Mouse (Mus musculus) urinary bladder, postnatal 25 days (tissue): ENCODE measurements at regions not wholly inside any gene's neighbourhood (a gene's known extent, or its start where the extent isn't known, plus 50 kb on each side); places are given as distances from the start of the nearest gene placed in this dataset.

Source experiments
- DNase-seq: peaks from one replicate; pipeline ENCODE4 v3.0.0; 2022; ENCODE audit warnings: low spot score

DNA sequence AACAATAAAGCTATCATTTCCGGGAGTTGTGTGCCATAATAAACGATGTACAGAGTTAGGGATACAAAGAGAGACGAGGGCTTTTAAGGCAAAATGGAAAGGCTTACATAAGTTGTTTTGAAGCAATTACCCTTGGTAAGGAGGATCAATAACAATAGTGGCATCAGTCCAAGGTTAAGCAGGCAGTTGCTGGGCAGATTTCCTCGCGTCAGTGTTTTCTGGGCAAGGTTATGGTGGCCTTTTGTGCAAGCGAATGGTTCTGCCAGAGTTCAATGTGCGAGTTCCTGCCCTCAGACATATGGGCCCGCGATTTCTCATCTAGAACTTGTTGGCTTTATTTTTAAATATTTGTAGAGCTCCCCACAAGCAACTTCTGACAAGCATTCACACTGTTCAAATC lies 597.7 kb downstream of the Gm19410 start:
- DNase-seq = no peak

DNA sequence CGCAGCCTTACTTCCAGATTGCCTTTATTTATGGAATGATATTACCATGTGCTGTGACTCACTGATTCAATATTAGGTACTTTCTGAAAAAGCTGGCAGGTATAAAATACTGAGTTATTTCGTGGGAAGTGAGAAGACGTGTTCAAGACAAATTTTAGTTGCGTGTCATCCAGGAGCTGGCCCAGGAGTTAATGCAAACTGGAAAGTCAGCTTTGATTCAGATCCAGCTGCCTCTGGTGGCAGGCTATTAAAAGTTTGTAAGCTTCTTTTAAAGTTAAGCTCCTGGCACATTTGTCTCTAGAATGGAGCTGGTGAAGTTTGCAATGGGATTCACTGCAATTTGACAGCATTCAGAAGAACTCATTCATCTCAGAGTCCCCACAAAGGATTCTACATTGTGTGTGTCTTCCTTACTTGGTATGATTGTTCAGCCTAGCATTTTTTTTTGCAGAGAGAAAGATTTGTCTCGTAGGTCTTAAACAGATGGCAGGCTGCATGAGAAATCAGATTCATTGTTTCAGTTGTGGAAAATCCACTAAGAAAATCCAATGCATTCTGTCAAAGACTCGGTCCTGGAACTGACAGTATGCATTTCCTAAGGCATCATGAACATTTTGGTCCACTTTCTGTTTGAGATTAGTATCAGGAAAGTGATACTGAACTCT lies 599.1 kb downstream of the Gm19410 start:
- DNase-seq = no peak

DNA sequence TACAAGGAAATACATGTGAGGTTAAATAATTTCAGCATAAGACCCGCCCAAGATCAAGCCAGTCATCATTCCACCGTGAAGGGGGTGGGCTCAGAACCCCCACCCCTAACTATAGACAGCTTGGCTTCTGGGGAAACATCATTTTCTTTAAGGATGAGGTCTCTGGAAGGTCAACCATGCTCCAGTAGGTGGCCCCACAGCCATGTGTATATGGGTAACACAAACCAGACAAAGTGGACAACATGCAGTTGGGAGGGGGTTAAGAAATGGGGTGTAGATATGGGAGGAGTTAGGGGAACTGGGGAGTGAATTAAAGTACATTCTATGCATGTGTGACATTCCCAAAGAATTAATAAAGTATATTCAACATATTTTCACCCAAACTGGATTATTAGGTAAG lies 600.4 kb downstream of the Gm19410 start:
- no peak for DNase-seq

DNA sequence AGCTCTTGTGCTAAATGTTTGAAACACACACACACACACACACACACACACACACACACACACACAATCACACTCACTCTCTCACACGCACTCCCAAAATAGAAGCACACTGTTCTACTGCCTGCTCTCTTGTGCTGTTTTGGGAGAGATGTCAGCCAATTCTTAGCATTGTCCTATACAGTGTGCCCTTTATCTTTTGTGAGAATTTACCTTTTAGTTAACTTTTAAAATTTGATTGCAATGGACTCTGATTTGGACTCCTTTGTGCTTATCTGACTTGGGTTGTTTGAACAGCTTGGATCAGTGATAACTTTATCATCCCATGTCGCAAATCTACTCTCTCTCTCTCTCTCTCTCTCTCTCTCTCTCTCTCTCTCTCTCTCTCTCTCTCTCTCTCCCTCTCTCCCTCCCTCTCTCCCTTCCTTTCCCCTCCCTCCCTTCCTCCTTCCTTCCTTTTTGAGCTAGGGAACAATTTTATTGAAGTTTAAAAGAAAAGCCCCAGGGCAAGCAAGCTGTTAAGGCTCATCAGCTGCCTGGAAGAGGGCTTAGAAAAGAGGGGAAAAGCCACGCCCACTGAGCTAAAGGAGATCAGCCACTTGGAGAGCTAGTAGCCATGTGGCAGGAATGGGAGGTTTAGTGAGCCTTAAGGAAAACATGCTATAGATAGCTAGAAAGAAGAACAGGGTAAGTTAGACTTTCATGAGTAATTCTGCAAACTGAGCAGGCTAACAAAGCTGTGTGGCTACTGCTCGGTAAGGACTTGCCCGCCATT lies 611.2 kb downstream of the Gm19410 start:
- no peak for DNase-seq

DNA sequence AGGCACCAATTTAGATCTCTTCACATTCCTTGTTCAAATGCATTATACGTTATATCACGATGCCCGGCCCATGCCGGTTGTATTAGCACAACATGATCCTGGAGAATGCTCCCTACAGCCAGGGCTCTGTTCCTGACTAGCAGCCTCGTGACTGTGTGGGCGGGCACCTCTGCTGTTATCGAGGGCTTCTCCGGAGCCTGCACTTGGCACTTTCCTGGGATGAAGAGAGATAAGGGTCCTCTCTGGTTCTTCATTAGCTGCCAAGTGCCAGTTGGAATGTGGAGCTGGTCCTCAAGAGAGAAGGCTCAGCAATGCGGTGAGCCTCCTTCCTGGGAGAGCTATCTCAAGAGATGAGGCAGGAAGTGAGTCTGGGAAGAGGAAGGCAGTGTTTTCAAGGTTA lies 598.9 kb upstream of the AI429214 start:
- DNase-seq = no peak

DNA sequence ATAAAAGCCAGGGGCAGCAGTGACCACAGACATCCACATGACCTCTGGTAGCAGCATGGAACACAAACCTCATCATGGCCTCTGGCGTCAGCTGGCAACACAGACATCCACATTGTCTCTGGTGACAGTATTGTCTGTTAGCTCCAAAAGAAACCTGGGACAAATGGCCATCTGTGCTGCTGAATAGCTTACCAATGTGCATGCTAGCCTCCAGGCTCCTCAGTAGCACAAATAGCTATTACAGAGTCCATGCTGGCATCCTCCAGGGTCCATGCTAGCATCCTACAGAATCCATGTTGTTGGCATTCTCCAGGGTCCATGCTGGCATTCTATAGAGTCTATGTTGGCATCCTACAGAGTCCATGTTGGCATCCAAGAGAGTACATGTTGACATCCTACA lies 596.9 kb upstream of the AI429214 start:
- DNase-seq = no peak

DNA sequence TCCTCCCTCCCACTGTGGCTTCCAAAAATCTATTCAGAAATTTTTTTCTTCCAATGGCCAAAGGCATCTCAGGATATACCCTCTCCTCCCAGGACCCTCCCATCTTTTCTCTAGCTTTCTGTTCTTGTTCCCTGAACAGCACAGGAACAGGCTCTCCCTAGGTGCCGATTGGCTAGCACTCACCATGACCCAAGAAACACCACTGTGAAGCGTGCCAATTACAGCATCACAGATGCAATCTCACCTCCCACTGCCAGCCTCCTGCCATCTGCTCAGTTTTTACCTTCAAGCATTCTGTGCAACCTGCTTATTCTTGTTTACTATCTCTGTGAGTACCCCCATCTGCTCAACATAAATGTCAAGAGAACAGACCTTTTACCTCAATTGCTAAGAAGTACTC lies 586.7 kb upstream of the AI429214 start:
- DNase-seq = no peak
